Mouse (Mus musculus) ES-Bruce4 (cell line): ENCODE results near the gene Dmac1. TPM values are rescaled to one million over a fixed set of nuclear protein-coding genes. Genes with fewer than 3 reads are reported as not detected.
A peak's percentile ranks its signal among the peaks of the same experiment; 100 is the strongest.

Source experiments
- H3K27ac ChIP-seq: 2 replicates; pipeline ENCODE4 v1.5.1; 2012; ENCODE audit warnings: low read length, inconsistent platforms; ENCODE audit not compliant: insufficient read depth
- H3K27me3 ChIP-seq: 2 replicates; pipeline ENCODE4 v1.6.1; 2012; ENCODE audit warnings: mild to moderate bottlenecking, low read length, inconsistent platforms; ENCODE audit not compliant: control insufficient read depth, poor library complexity, insufficient read depth, severe bottlenecking
- H3K36me3 ChIP-seq: 2 replicates; pipeline ENCODE4 v1.6.1; 2012; ENCODE audit warnings: inconsistent platforms, mild to moderate bottlenecking, low read length, moderate library complexity; ENCODE audit not compliant: control insufficient read depth, poor library complexity, insufficient read depth, severe bottlenecking
- H3K4me1 ChIP-seq: one replicate; pipeline ENCODE4 v1.8.1; 2011; ENCODE audit warnings: low read length; ENCODE audit not compliant: control insufficient read depth, insufficient read depth
- H3K4me3 ChIP-seq: 2 replicates; pipeline ENCODE4 v1.5.1; 2011; ENCODE audit warnings: low read depth, mild to moderate bottlenecking, low read length
- H3K9ac ChIP-seq: 2 replicates; pipeline ENCODE4 v1.6.1; 2012; ENCODE audit warnings: low read depth, mild to moderate bottlenecking, inconsistent platforms; ENCODE audit not compliant: poor library complexity, severe bottlenecking
- H3K9me3 ChIP-seq: replicated peaks from 2 replicates; pipeline ENCODE4 v1.6.1; 2012; ENCODE audit warnings: mild to moderate bottlenecking, low read length, inconsistent platforms; ENCODE audit not compliant: control insufficient read depth, poor library complexity, insufficient read depth, severe bottlenecking
- CTCF ChIP-seq: IDR thresholded peaks from one replicate; pipeline ENCODE4 v1.8.1; 2011; ENCODE audit warnings: low read depth, low read length
- EP300 ChIP-seq: IDR thresholded peaks from 2 replicates; pipeline ENCODE4 v1.6.1; 2011; ENCODE audit warnings: low read depth, low read length; ENCODE audit not compliant: insufficient read depth
- POLR2A ChIP-seq: IDR thresholded peaks from one replicate; pipeline ENCODE4 v1.8.1; 2011; ENCODE audit warnings: low read length; ENCODE audit not compliant: insufficient read depth
- polyA plus RNA-seq: library from polyadenylated mRNA; stranded (reverse); fragments of >200 nt; gene quantifications from 2 replicates; pipeline ENCODE4 v1.2.4, GENCODE M21; 2011; ENCODE audit warnings: low read depth; ENCODE audit not compliant: missing spikeins, insufficient read depth, insufficient read length

Dmac1 gene
- 48.2 and 62.3 TPM in 2 replicates for polyA plus RNA-seq

DNA sequence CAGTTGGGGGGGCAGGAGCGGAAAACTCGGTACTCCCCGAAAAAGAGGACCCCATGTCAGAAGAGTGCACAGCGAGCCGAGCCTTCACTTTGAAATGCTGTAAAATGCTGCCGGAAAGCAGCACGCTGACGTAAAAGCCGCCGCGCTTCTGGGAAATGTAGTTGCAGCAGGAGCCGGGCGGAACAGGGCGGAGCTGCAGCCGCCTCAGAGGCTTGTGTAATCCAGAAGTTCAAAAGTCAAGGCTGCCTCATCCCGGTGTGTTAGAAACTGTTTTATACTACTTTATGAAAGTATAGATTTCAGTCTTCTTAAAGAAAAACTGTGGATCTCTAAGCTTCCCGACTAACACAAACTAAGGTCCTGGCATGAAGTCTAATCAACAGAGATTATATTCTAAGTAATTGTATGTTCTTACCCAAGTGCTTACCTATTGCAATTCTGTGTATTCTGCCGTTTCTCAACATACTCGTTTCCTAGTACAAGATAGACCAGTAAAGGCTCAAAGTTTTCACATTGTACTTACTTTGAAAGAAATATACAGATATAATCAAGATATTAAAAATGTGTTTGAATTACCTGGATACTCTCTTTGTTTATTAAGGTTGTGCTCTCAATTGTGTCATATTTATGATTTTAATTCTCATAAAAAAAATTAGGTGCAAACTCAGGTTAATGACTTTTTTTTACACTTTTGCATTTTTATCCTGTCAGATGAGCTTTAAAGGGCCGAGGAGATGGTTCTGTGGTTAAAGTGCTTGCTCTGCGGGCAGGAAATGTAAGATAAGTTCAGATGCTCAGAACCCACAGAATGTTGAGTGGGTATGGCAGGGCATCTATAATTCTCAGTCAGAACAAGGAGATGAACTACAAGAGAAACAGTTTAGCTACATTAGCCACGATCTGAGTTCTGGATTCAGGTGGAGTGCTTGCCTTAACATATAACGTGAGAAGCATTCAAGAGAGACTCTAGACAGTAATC, at the start of gene Dmac1:
Gene Dmac1, minus strand, starts transcription at position 109 of the 979 bp plus-strand sequence.
- Histone ChIP-seq H3K4me3 (peak within 1 kb of the TSS; percentile 96), H3K9ac (peak within 1 kb of the TSS; percentile 94), H3K27me3 (no peaks in the 10 kb centered on the region), H3K4me1 (no peaks in the 10 kb centered on the region), H3K9me3 (no peaks in the 10 kb centered on the region), H3K36me3 (peaks cover 3% of the 10 kb centered on the region; the same call in 1 of the 2 replicates), H3K27ac (no peak within 1 kb of the TSS)
- TF ChIP-seq POLR2A (peak; percentile 41), EP300 (no peak), CTCF (no peak)

DNA sequence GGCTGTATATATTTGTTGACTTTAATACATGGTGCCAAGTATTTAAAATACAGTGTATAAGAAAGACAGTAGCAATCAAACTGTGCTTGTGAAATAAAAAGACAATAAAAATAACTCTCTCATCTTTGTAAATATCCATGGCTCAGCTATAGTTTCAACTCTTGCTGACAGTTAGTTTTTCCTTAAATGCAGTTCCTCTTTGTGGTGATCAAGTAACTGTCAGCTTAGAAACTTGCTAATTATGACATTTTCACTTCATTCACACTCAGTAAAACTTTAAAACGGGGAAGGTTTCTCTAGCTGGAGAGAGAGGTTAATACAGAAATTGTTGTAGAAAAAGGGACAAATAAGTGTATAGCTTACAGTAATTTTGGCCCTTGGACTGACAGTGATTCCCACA, 37.3 kb upstream of the Dmac1 start:
- H3K27ac ChIP-seq: no peak overlapping the region
- H3K4me3 ChIP-seq: no peak overlapping the region
- no peaks in the 10 kb centered on the region for H3K4me1 ChIP-seq
- H3K9me3 ChIP-seq: peaks cover 15% of the 10 kb centered on the region
- no peak overlapping the region for H3K9ac ChIP-seq
- TF ChIP-seq EP300 (no peak), POLR2A (no peak), CTCF (no peak)
- H3K36me3 ChIP-seq: no peaks in the 10 kb centered on the region
- no peaks in the 10 kb centered on the region for H3K27me3 ChIP-seq

DNA sequence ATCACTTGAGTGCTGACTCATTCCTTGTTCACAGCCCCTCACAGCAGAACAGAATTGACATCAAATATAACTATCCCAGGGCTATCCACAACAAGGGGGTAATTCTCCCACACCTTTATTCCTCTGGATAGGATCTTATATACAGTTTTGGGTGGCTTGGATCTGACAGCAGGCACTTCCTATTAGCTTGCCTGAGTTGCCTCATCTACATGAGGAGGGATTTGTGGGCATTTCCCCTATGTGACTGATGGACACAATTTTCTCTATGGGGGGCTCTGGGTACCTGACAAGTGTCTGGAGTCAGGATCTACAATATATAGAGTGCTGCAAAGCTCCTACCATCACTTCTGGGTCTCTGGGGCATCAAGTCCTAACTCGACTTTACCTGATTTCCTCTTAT, 36.9 kb upstream of the Dmac1 start:
- Histone ChIP-seq H3K4me1 (no peaks in the 10 kb centered on the region), H3K27ac (no peak overlapping the region), H3K36me3 (no peaks in the 10 kb centered on the region), H3K9me3 (peaks cover 19% of the 10 kb centered on the region), H3K4me3 (no peak overlapping the region), H3K27me3 (no peaks in the 10 kb centered on the region), H3K9ac (no peak overlapping the region)
- TF ChIP-seq CTCF: no peak
- no peak for TF ChIP-seq EP300
- TF ChIP-seq POLR2A: no peak

DNA sequence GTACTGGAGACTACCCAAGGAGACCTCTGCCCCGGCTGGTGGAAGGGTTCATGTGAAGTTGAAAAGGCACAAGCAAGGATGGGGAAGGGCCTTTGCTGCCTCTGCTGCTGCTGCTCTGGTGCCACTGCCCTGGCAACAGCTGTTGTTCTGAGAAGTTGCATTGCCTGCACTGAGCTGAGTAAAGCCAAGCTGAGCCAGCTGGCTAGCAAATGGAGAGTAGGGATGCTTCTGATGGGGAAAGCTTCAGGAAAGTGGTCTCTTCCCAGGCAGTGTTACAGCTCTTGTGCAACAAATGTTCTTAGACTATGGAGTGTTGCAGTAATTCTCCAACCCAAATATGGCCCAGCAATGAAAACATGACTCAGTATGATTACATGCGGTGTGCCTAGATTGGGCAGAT, 33.8 kb upstream of the Dmac1 start:
- Histone ChIP-seq H3K36me3 (no peaks in the 10 kb centered on the region), H3K4me1 (no peaks in the 10 kb centered on the region), H3K27me3 (no peaks in the 10 kb centered on the region), H3K9ac (no peak overlapping the region), H3K27ac (no peak overlapping the region), H3K9me3 (peaks cover 20% of the 10 kb centered on the region), H3K4me3 (no peak overlapping the region)
- no peak for TF ChIP-seq EP300
- TF ChIP-seq POLR2A: no peak
- TF ChIP-seq CTCF: no peak

DNA sequence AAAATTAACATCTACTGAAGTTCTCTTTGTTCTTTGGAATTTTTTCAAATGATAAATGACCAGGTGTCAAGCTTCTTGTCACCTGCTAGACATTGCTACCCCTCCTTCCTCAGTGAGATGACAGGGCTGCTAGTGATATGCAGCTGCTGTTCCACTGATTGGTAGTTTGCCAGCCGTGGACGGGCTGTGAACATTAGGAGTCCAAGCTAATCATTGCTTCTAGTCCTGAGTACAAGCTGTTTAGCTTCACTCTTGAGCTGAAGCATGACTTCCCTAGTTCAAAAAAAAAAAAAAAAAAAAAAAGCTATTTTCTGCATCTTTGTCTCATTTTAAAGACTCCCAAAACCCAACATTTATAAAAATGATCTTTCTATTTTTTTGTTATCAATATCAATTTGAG, 33.2 kb upstream of the Dmac1 start:
- Histone ChIP-seq H3K36me3 (no peaks in the 10 kb centered on the region), H3K27ac (no peak overlapping the region), H3K27me3 (no peaks in the 10 kb centered on the region)

More for the DNA sequence above, 33.2 kb upstream of the Dmac1 start:
- Histone ChIP-seq H3K4me1 (no peaks in the 10 kb centered on the region), H3K4me3 (no peak overlapping the region), H3K9ac (no peak overlapping the region), H3K9me3 (peaks cover 20% of the 10 kb centered on the region)
- TF ChIP-seq CTCF (no peak), EP300 (no peak), POLR2A (no peak)
